Mouse (Mus musculus) small intestine, adult 2 months (tissue): ENCODE data around the gene Sgms1.

ENCODE experiments used
- CTCF ChIP-seq: fragments of 200-500 bp; IDR thresholded peaks from 2 replicates; pipeline ENCODE4 v1.5.1; 2012; ENCODE audit warnings: low read depth, mild to moderate bottlenecking, control low read depth, inconsistent platforms, low read length, moderate library complexity, mixed read lengths; ENCODE audit not compliant: insufficient replicate concordance, insufficient read length; ENCODE audit errors: extremely low read depth
- POLR2A ChIP-seq: fragments of 200-500 bp; IDR thresholded peaks from 2 replicates; pipeline ENCODE4 v1.6.1; 2012; ENCODE audit warnings: low read depth, mild to moderate bottlenecking, control low read depth, inconsistent platforms, low read length, moderate library complexity

- no peak for TF ChIP-seq CTCF
- TF ChIP-seq POLR2A: no peak
These were observed 13.5 kb downstream of the Sgms1 start for GRCm38 (mm10) chr19:32376054-32376453.
